Mouse (Mus musculus): ENCODE measurements at regions not wholly inside any gene's neighbourhood (a gene's known extent, or its start where the extent isn't known, plus 50 kb on each side); places are given as distances from the start of the nearest gene placed in this dataset.
A peak's percentile ranks its signal among the peaks of the same experiment; 100 is the strongest.

DNA sequence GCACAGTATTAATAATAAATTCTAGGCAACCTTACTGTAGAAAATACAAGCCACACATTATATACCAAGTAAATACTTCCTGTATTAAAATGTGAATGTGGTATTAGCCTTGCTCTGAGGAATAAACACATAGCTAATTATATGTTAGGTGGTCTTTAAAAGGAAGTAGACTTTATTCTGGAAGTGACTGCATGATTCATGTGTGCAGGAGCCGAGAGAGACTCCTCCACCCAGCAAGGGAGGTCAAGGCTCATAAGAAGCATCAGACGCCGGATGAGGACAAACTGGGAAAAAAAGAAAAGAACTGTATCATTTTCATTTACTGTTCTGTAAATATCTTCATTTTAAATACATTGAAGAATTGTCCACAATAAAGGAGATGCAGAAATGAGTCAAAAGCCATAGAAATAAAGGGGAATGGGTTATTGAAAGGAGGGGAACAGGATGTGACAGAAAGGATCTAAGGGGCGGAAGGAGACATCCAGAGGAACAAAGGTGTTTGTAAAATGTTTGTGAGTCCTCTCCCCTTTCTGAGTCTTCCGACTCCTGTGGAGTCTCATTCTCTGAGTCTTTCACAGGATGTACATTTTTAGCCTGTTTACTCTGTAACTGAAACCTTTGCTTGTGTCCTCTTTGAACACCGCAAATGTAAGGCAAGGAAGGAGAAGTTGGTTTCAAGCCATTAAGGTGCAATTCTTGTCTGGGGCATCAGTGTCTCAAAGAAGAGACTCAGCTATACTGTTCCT lies 128.1 kb upstream of the Itga4 start:
- ATAC-seq (ENCODE audit: extremely low read depth, insufficient number of reproducible peaks, low FRiP score, poor library complexity, severe bottlenecking): no peak

DNA sequence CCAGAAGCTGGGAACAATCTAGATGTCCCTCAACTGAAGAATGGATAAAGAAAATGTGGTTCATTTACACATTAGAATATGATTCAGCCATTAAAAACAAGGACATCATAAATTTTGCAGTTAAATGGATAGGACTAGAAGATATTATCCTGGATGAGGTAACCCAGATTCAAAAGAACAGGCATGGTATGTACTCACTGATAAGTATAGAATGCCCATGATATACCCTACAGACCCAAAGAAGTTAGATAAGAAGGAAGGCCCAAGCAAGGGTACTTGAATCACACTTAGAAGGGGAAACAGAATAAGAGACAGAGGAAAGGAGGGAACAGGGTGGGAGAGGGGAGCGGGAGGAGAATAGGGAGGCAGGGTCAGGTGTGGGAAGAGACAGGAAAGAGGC lies 127.4 kb upstream of the Itga4 start:
- no peak for ATAC-seq (ENCODE audit: extremely low read depth, insufficient number of reproducible peaks, low FRiP score, poor library complexity, severe bottlenecking)

DNA sequence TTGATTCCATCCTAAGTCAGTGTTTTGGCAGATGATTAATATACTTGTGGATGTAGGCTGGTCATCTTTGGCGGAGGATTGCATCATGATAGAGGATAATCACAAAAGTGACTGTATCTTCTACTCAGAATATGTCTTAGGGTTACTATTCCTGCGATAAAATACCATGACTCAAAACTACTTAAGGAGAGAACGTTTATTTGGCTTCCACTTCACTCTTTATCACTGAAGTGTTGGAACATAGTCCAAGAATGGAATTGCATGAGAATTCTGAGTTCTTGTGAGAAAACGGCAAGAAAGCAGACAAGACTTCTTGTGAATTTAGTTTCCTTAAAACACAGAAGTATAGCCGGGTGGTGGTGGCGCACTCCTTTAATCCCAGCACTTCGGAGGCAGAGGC lies 124.6 kb upstream of the Itga4 start:
- no peak for ATAC-seq (ENCODE audit: extremely low read depth, insufficient number of reproducible peaks, low FRiP score, poor library complexity, severe bottlenecking)

DNA sequence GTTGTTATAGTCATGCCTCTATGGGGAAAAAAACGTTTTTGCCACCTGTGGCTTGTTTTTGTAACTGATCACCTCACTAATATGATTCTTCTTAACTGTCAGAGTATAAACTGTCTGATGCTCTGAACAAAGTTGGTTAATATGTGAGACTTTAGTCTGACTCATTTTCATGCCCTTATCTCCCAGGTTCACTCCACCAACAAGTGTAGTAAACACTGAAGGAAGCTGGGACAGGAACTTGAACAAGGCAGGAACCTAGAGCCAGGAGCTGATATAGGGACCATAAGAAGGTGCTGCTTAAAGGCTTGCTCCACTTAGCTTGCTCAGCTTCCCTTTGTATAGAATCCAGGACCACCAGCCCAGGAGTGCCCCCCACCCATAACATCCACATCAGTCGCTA lies 124.0 kb upstream of the Itga4 start:
- no peak for ATAC-seq (ENCODE audit: extremely low read depth, insufficient number of reproducible peaks, low FRiP score, poor library complexity, severe bottlenecking)

DNA sequence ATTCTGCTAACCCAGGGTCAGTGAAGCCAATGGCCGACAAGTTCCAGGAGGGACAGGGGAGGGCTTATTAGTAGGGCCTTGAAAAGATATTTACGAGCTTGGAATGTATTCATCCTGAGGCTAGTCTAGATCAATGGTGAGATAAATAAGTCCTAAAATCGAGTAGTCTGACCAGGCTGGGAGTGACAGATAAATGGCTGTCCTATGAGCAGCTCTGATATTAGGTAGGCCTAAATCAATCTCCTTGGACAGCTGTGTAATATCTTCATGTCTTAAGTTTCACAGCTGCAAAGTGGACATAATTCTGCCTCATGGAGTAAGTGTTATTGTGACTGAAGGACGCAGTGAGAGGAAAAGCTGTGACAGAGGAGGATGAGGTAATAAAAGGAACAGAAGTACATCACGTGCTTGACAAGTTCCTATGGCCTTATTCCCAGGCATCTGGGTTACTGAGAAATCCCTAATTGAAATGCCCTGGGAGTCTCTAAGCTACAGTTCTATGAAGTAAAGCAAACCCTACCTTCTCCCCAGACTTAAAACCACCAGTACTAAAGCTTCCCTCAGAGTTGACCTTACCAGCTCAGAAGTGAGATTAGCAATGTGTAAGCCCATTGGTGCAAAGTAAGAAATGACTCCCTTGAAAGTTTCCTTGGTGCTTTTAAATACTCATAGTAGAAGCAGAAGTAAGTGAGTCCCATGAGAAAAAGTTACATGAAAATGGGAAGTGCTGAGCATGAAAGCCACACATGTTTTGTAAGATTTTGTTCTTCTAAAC lies 123.3 kb upstream of the Itga4 start:
- ATAC-seq (ENCODE audit: extremely low read depth, insufficient number of reproducible peaks, low FRiP score, poor library complexity, severe bottlenecking): peak; percentile 89

DNA sequence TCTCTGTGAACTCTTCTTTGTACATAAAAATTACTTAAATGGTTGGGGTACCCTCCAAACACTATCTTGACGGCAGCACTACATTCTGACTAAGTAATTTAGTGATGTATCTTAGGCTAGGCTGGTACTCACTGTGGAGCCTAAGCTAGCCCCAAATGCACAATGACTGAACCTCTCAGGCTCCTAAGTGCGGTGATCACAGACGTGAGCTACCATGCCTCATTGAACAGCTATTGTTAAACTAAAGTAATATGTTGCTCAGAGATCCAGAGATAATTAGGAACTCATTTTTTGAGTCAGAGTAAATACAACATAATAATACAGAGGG lies 122.7 kb upstream of the Itga4 start:
- peak; percentile 44 for ATAC-seq (ENCODE audit: extremely low read depth, insufficient number of reproducible peaks, low FRiP score, poor library complexity, severe bottlenecking)

DNA sequence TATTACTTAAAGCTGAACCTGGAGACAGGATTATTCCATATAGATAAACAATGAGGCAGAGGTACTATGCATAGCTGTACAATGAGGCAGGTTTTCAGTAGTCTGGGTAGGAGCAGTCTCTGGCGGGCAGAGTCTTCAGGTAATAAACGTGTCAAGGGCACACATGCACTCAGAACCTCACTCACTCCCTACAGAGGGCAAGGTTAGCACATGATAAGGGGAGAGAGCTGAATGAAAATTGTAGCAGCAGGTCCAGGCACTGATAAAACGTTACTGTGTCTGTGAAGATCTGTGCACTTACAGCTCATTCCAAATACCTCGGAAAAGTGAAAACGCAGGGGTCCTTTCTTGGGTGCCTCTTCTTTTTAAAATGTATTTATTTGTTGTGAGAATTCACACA lies 120.9 kb upstream of the Itga4 start:
- no peak for ATAC-seq (ENCODE audit: extremely low read depth, insufficient number of reproducible peaks, low FRiP score, poor library complexity, severe bottlenecking)

DNA sequence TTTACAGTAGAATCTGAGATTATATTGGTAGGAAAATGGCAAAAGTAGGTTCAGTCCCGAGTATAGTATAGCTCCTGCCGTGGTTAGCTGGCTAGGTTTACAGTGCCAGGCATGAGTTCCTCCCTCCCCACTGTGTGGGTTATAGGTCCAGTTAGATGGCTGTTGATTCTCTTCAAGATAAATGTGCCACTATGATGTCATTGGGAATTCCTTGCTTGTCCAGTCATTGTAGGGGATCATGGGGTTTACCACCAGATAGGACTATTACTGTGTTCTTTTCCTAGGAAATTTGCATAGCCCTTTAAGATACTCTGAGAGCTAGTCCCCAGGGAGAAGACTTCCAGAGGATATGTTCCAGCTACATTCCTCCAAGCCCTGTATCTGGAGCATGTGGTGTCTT lies 119.2 kb upstream of the Itga4 start:
- no peak for ATAC-seq (ENCODE audit: extremely low read depth, insufficient number of reproducible peaks, low FRiP score, poor library complexity, severe bottlenecking)

DNA sequence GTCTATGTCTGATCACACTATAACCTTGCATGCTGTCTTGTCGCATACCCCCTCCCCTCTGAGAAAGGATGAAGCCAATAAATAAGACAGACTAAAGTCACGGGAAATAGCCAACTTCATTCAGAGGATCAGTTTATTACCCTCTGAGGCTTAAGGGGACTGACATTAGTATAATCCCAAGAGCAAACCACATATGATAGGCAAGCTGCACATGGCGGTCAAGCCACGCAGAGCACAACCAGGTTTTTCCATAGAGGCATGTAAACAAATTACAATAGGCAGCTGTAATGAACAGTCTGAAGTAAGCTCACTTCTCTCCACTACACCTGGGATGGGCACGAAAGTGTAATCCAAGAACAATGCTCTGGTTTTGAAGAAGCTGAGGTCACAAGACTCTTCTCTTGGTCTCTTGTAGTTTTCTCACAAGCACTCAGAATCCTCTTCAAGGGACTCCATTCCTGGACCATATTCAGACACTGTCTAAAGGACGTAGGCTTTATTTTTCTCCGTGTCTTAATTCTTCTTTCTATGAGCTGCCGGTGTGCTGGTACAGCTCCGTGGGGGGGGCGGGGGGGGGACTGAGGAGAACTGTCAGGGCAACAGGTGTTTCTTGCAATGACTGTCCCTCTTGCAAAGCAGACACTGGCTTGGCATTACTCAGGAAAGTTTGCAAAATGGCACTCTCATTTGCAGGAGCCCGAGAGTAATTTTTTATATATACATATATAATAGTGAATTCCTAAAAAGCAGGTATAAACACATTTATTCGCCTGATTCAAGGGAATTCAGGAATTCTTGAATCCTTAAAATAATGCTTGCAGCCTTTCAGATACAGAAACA lies 118.4 kb upstream of the Itga4 start:
- ATAC-seq (ENCODE audit: extremely low read depth, insufficient number of reproducible peaks, low FRiP score, poor library complexity, severe bottlenecking): no peak

DNA sequence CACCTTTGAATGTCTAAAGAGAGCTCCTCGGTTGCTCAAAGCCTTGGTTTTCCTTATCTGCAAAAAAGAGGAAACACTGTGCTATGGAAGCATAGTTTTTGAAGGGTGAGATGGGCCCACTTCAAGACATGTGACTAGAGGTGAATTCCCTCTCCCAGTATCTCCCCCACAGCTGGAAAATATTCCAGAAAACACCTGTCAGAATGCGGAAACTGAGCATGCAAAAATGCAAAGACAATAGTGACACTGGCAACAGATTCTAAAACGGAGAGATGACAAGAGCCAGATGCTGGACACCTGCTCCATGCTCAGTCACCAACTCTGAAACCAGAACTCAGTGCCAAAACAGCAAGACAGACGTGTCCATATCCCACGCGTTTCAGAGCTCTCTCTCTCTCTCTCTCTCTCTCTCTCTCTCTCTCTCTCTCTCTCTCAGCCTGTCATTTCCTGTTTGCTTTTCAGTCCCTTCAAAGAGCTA lies 117.5 kb upstream of the Itga4 start:
- no peak for ATAC-seq (ENCODE audit: extremely low read depth, insufficient number of reproducible peaks, low FRiP score, poor library complexity, severe bottlenecking)

DNA sequence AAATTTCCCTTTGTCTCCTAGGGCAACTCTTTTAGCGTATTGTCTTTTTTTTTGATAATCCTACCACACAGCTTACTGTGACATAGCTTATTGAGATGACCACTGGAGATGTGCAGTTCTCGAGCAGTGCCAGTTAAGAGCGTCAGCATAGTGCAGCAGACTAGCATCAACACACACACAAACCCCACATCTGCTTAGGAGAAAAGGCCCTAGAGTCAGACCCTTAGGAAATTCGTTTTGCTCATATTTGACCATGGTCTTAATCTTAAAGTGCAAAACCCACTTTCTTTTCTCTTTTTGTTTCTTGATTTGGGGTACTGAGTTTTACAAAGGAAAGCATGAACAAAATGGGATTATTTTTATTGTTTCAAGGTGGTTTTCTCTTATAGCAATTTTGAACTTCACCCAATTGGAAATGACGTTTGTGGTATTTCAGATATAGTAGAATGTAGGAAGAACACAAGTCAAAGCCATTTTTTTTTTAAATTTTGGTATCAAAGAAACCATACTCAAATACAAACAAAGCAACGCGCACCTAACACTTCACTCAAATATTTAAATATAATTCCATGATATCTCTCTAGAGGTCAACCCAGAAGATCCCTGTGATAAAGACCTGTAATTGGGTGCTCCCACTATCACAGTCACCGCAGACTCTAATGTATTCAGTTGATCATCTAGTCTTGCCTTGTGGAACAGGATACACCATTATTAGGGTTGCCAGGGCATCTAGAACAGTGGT lies 116.7 kb upstream of the Itga4 start:
- no peak for ATAC-seq (ENCODE audit: extremely low read depth, insufficient number of reproducible peaks, low FRiP score, poor library complexity, severe bottlenecking)

DNA sequence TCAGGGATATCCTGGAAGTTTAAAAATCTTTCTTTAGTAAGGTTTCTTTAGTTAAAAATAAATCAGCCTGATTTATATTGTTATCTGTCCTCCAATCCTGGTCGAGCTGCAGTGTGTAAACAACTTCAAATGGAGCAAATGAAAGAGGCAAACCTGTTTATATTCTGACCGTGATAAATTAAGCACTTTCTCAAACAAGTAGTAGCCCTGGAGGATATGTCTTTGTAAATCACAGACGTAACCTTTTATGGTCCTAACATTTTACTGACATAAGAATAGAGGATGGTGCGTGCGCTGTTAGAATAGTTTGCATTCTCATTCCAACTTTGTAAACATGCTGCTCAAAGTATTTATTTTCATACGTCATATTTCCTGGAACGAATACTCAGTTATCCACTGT lies 113.3 kb upstream of the Itga4 start:
- ATAC-seq (ENCODE audit: extremely low read depth, insufficient number of reproducible peaks, low FRiP score, poor library complexity, severe bottlenecking): no peak

DNA sequence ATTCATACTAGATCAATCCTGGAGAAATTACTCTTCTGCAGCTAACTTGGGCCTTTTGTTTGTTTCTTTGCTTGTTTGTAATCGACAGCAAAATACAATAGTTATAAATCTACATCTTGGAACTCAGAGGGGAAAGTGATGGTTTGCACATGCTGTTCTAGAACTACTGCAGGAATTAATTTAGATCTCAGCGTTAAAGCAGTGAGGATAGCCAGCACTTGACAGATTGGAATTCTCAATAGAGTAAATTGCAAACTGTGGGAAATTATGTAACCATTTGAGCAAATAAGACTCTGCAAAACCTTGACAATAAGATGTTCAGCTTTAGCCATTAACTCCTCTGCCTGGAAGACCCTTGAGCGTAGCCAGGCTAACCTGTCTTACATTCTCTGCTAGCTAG lies 112.0 kb upstream of the Itga4 start:
- no peak for ATAC-seq (ENCODE audit: extremely low read depth, insufficient number of reproducible peaks, low FRiP score, poor library complexity, severe bottlenecking)

DNA sequence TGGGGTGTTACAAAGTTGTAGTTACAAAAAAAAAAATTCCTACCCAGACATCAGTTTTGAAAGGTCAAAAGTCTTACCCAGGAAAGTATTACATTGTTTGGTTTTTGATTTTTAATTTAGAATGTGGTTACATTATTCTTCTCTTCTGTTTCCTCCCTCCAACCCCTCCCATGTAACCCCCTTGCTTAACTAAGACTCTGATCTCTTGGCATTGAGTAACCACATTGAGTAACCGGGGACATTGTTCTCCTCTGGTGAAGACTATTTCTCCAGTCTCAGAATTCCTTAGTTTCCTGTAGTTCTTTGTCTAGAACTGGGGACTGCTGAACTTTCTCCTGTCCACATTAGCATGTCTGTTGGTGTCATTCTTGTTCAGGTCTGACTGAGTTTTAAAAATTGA lies 109.3 kb upstream of the Itga4 start:
- ATAC-seq (ENCODE audit: extremely low read depth, insufficient number of reproducible peaks, low FRiP score, poor library complexity, severe bottlenecking): no peak

DNA sequence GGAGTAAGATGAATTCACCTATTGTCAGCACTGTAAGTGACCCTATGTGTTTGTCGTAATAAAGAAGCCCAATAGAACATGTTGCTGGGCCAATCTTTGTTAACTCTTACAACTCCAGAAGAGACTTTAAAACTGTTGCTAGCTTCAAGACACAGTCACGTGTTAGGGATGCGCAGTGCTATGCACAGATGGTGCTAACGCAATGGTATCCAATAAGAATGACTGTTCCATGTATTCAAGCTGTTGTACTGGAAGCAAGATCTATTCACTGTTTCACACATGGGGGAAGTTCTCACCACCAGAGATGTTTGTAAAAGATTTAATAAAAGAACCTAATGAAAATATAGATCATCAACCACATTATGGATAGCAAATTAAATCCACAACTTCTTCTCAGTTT lies 108.7 kb upstream of the Itga4 start:
- no peak for ATAC-seq (ENCODE audit: extremely low read depth, insufficient number of reproducible peaks, low FRiP score, poor library complexity, severe bottlenecking)

DNA sequence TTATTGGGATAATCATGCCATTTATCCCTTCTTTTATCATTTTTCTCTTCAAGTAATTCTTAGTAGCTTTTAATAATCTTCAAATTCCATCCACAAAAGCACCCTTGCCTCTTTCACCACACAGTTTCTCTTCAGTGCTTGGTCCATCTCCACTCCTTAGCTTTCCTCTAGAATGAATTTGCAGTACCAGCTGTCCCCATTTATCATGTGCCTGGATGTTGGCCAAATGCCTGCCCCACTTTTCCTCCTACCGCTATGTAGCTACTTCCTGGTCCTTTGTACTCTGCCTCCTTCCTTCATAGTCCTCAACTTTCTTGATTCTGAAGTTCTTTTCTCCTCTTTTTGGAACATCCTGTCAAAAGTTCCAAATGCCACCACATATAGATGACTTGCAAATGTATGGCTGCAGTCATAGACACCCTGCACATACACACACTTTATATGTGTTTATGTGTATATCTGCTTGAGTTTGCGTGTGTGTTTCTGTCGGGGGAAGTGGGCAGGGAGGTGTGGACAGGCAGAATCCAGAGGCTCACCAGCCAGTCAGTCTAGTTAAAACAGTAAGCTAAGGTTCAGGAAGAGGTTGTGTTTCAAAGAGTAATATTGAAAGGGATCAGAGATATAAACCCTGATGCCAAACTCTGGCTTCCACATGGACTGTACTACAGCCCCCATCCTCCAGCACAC lies 106.1 kb upstream of the Itga4 start:
- ATAC-seq (ENCODE audit: extremely low read depth, insufficient number of reproducible peaks, low FRiP score, poor library complexity, severe bottlenecking): no peak

DNA sequence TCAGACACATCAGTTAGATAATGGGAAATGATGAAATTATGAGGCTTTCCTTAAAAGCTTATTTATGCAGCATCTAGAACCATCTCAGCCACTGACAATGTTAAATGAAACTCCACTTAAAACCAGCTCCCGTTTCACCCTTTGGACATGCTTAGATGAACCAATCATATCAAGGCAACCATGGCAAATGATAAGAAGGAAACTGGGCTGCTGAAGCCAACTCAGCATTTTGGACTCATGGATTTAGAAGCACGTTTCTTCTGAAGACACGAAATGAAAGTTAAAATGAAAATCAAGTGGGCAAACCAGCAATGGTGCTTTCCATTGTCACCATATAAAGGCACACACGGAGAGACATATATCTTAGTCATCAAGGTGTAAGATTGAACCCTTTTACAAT lies 103.6 kb upstream of the Itga4 start:
- ATAC-seq (ENCODE audit: extremely low read depth, insufficient number of reproducible peaks, low FRiP score, poor library complexity, severe bottlenecking): no peak

DNA sequence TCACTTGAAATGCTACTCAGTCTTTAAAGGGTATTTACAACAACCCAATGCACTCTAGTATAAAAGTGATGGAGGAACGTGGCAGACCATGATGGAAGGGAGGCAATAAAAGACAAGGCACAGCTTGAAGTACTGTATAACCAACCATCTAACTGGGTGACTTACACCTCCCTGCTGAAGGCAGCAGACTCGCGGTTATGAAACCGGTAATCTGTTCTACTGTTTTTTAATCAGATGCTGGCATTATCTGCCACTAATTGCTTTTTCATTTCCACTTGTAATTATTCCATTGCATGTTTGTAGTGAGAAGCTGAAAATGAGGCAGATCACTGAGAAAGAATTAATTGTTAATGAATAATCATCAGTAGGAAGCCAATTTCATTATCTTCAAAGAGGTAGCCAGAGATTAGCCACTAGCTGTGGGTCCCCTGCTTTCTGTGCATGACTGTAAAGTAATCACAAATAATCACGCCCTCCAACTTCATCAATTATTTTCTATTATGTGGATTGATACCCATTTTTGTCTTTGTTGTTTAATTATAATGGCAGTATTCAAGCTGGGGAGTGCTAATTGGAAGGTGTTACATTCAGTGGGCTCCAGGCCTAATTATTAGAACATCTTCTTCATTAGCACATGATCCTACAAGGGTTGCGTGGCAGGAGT lies 103.1 kb upstream of the Itga4 start:
- ATAC-seq (ENCODE audit: extremely low read depth, insufficient number of reproducible peaks, low FRiP score, poor library complexity, severe bottlenecking): no peak

Data from neutrophil, adult 5-6 weeks (primary cell).